Mouse (Mus musculus): ENCODE results near the gene Glyatl3.

DNA sequence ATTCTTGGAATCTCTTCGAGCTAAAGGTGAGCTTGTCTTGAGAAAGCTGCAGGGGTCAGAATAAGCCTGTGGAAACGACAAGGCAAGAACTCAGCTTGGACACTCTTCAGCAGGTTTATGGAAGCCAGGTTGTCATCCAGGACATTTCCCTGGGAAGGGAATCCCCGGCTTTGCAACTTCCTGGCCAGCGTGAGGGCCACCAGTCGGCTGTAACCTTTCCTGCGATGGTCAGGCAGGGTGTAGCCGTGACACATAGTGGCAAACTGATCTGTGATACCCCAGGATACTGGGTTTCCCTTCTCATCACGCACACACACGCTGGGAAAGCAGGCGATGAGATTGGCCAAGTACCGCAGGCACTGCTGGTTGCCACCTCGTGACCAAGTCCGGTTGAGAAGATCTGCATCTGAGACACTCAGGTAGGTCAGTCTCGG, 9.4 kb downstream of the Glyatl3 start:
- TF ChIP-seq CTCF (IDR thresholded peaks at IDR 0.05; ENCODE audit: low read depth, low read length) (no peak), POLR2A (IDR thresholded peaks at IDR 0.05; ENCODE audit: borderline replicate concordance, low read depth, low read length) (no peak)

Measured in bone marrow macrophage, adult 2 months (primary cell).